Mouse (Mus musculus) gastrocnemius, postnatal 10 days (tissue): ENCODE results near the gene P3h2. TPM values are rescaled to one million over a fixed set of nuclear protein-coding genes. Genes with fewer than 3 reads are reported as not detected.

Experiments used
- DNase-seq: peaks from one replicate; pipeline ENCODE4 v3.0.0; 2021; ENCODE audit warnings: mixed read lengths
- long read RNA-seq, 2 experiments: library from polyadenylated mRNA; stranded (forward); transcript quantifications; one replicate each; pipeline ENCODE4 v2.0.0; 2021
- total RNA-seq, 2 experiments: library from RNA; stranded (reverse); gene quantifications; 2 replicates each; pipeline ENCODE4 v1.2.3; 2021

P3h2 gene
- total RNA-seq, result 1 to 10 TPM; 5.9 to 7.3 TPM
- long read RNA-seq, experiment 1, transcript P3h2-201 (15 exons, 3,283 nt), result major isoform, 6 of 9 reads
- long read RNA-seq, experiment 1, partial matches to known transcripts, result 2 of 9 reads
- long read RNA-seq, experiment 1, other reads (novel, unspliced or antisense), result 1 of 9 reads
- long read RNA-seq, experiment 2, transcript P3h2-201 (15 exons, 3,283 nt), result major isoform, 6 of 7 reads
- long read RNA-seq, experiment 2, partial matches to known transcripts, result 1 of 7 reads
- long read RNA-seq, experiment 2, other reads (novel, unspliced or antisense), result 0 of 7 reads

DNA sequence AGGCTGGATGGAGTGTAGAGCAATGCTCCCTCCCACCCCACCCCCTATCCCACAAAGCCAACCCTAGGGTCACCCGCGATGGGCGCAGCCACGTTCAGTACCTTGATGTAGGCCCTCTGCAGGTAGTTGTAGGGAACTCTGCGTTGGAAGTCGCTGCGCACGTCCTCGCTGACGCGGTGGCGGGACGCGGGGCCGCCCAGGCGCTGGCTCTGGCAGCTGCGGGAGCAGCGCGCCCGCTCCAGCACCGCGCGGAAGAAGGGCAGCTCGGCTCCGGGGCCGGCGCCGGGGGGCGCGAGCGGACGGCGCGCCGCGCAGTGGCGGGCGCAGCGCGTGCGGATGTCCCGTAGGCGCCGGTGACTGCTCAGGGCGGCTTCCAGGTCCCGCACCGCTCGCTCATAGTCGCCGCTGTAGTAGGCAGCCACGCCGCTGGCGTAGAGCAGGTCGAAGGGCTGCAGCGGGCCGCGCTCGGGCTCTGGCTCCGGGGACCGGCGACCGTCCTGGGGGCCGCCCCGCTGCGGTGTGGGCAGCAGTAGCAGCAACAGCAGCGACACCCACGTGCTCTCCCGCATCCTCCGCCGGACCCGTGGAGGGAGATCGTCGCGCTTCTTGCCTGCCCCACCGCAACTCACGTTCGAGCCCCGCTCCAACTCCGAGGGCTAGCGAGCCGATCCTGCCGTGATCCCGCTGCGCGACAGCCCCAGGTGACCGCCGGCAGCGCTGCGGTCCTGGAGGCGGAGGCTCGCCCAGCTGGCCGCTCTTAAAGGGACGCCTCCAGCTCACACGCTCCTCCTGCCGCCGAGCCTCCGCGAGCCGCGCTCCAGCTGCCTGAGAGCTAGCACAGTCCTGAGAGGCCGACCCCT lies at the start of gene P3h2:
P3h2 (minus strand) TSS at position 670 of the 860 bp plus-strand sequence.
- DNase-seq, result peak; percentile 72

DNA sequence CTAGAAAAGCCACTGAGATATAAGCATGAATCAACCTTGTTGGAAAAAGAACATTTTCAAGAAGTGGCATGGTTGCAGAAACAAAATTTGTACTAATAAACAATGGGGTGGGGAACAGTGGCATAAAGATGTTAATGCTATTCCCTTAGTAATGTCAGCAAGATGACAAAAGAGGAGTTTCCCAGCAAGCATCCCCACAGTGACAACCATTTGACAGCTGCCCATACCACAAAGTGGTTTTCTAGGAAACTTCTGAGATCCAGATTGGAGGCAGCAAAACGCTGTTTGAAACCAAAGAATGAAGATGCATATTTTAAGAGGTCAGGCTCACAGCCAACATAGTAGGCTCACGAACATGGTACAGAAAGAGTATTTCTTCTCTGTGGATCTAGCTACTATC lies 46.7 kb upstream of the P3h2 start:
- DNase-seq, result no peak

DNA sequence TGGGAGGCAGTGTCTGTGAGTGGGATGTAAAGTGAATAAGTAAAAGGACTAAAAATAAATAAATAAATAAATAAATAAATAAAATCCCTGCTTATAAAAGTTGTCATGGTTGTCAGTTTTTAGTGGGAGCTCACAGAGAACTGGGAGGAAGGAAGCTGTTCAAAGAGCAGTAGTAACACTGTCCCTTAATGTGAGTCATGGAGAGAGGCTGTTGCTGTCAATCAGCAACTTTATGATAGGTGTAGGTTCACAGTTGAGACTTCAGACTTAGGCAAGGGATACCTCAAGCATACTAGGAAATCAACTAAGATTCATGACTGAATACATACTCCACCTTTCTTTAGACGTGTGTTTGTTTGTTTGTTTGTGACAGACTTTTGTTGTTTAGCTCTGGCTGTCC lies 45.4 kb upstream of the P3h2 start:
- DNase-seq, result no peak

DNA sequence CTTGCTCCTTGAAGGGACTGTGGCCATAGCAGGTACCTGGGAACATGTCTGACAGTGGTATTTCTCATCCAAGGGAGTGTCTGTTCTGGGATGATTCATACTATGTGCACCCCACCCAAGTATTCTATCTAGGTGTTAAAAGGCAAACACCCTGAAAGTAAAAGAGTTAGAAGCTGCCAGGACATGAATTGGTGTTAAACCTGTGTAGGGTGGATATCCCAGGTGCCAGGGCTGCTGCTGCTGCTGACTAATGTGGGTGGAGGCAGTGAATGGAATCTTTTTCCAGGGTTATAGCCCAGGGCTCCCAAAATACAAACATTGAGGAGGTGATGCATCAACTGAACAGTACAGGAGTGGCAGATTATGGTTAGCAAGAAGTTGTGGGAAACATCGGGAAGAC lies 41.3 kb upstream of the P3h2 start:
- DNase-seq, result no peak

DNA sequence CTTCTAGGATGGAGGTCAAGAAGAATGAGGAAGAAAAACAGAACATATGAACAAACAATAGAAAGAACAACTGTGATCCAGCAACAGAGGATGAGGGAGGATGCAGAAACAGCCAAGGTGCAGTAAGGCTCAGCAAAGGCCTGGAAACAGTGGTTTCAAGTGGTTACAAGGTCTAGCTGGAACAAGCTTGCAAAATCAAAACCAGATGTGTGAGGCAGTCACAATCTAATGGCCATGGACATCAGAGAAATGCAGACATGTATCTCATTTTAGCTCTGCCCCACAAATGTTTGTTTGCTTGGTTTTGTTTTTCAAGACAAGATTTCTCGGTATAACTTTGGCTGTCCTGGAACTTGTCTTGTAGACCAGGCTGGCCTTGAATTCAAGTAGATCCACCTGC lies 25.5 kb upstream of the P3h2 start:
- no peak for DNase-seq

DNA sequence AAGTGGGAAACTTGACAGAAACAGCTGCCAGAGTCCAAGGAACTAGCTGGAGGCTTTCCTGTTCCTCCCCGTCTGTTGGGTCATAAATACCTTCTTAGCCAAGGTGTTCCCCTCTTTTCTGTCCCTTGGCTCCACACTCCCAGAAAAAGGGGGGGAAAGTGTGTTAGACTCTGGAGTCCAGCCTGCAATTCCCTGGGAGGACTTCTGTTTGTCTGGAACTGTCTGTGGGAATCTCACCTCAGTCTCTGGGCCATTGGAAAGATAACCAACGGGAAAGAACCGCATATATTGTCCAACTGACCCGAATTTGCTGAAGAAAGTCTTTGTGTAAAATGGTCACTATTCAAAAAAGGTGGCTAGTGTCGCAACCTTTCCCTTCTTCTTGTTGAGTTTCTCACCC lies 1.0 kb upstream of the P3h2 start:
- DNase-seq, result no peak

DNA sequence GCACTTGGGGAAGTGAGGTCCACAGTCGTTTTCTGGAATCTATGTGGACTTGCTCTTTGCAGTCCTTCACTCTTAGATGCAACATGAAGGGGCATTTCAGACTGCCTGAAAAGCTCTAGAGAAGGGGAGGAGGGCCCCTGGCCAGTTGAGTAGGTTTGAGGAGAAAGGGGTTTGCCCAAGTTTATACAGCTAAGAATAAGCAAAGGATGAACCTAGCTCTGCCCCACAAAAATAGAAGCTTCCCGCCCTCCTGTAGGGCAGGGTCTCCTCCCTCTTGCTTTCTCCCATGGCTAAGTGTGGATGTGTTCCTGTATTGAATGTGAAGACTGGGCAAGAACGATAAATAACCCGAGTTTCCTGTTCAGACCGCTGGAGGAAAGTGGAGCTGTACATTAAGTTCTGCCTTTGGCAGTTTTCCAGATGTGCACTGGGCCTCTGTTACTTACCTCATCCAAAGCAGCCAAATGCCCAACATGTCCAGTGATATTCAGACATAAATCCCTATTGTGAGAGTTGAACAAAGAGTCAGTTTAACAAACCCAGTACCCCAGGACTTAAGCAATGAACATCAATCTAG lies 545 bp upstream of the P3h2 start:
- DNase-seq, result no peak

DNA sequence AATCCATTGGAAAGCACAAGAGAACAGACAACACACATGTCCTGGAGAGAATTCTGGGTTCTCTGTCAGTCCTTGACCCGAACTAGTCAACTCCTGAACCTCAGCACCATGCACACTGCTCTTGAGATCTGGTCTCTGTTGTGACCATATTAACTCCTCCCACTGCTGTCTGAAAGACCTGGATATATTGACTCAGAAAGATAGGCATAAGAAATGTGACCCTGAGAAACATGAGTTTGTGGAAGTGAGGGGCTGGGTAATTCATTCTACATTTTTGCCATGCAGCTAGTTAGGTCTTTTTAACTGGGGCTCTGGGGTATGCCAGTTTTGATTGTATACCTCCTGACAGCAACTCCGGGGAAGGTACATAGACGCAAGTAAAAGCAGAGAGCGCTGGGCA lies 1.3 kb downstream of the P3h2 start:
- DNase-seq, result no peak

DNA sequence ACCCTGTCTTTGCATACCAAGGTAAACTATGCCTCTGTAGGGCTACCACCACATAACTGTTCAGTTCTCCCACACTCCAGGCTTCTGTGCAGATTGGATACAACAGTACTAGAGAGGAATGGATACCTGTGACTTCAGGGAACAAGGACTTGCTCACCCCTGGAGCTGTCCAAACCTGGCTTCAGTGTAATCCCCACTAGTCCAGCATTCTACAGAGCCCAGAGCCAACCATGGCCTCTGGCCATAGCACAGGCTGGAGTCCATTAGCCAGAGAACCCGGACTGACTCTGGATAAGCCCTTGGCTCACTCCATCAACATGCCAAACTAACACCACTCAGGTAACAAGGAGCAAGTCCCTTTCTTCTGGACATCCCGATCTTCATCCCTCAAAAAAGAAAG lies 2.7 kb downstream of the P3h2 start:
- DNase-seq, result no peak

DNA sequence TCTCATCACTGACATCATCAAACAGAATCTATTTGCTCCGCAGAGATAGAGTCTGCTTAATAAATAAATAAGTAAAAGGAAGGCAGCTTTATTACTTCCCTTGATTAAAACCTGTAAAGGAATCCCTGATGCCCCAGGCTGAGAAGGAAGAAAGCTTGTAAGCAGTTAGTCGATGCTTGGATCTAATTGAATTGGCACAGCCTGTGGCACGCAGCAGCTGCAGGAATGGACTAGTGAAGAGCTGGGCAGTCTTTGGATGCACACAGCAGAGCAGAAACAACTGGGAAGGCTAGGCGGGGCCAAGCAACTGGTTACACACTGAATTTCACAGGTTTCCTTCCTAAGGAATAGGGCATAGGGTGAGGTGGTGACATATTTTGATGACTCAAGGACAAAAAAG lies 5.4 kb downstream of the P3h2 start:
- no peak for DNase-seq

DNA sequence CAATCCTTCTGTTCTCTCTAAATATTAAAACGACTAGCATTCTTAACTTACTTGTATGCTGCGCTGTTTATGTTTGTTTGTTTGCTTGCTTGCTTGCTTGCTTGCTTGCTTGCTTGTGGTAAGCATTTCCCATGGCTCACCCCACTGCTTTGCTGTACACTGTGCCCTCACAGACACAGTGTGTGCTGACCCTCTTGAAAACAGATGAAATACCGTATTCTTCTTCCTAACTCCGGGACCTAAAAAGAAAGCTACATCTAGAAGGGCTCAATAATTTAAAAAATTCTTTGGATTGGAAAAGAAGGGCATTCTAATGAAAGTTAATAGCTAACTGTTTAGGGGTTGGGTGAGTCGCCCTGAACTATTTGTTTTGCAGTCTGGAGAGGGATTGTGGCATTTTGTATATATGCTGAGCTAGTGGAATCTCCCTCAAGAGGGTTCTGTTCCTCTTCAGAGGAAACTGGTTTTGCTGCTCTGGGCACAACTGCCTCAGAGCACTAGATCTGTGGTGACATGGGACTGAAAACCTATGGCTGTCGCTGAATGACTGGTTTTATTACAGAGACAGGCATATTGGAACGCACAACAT lies 9.8 kb downstream of the P3h2 start:
- no peak for DNase-seq

DNA sequence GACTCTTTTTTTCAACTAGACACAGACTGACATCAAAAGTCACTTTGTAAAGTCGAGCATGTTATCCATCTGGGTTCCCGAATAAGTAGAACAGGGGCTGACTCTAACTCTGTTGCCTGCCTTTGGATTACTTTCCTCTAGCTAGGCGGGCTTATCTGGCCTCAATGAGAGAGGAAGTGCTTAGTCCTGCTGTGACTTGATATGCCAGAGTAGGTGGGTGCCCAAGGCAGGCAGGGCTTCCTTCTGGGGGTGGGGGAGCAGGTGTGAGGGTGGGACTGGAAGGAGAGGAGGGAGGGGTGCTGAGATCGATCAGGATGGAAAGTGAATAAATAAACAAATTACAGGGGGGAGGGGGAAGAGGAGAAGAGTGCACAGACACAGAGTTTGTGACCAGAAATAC lies 11.7 kb downstream of the P3h2 start:
- DNase-seq, result no peak

DNA sequence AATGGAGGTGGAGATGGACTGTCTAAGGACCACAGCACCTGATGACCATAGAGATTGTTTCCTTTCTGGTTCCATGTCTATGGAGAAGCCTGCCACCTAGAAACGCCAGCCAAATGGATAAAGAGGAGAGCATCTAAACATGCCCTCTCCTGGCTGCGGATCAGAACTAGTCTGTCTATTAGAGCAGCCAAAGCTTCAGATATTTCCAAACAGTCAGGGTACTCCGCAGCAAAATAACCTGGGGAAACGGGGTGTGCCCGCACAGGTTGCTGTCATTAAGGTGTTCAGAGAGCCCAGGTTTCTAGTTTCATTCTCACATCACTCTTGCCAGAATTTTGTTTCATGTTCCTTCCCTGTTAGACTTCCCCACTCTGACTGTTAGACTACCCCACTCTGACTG lies 16.6 kb downstream of the P3h2 start:
- DNase-seq, result no peak

DNA sequence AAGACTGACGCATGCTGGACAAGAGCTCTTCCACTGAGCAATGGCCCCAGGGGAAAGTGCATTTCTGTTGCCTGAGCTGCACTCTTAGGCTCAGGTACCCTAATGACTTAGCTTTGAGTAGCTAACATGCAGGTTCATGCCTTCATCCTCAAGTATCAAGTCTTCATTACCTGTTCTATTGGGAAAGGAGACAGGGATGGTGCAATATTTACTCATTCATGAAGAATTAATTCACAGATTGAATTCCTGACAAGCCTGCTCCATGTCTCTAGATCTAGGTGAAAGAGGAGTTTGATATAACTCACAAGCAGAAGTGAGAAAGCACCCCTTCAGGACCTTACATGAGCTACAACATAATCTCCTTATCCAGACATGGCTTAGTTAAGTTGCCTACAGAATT lies 17.3 kb downstream of the P3h2 start:
- DNase-seq, result no peak

DNA sequence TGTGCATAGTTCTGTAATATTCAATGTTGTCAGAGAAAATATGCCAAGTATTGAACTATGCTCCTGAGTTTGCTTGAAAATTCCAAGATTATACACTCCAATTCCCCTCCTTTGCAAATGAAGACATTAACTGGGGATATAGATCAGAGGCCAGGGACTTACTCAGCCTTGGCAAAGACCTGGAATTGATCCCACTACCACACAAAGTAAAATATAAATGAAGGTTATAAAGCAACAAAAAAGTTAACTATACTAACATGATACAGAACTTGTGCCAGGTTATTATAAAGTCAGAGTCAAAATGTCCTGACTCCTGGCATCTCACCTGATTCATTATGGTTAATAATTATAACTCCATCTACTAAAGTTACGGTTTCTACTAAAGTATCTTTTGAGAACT lies 18.6 kb downstream of the P3h2 start:
- no peak for DNase-seq

DNA sequence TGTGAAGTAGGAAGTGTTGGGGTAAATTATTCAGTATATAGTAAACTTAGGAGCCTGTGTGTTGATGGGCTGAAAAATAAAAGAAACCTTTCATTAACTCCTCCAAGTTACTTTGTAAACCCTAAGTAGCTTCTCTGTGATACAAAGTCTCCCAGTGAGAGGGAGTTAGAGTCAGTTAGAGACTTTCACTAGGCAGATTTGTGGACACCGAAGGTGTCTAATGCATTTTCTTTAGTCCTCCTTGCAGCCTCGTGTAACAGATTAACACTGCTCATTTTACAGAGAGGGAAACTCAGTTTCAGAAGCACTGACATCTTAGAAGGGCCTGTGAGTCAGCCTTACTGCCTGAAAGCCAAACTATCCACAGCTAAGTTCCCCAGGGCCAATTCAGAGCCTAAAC lies 20.4 kb downstream of the P3h2 start:
- no peak for DNase-seq

DNA sequence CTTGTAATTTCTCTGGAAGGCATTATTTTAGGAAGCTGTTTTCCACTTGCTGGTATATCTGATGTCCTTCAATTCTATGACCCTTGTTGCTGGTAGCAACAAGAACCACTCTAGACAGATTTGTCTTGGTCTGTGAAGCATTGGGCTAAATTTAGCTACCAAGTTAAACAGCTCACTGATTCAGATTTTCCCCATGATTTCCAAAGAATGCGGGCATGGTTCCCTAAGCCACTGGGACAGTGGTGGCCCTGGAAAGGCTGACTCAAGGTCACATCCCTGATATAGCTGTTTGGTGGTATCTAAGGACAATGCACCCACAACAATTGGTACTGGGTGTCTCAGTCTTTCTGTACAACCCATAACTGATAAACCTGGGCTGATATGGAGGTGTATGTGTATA lies 22.8 kb downstream of the P3h2 start:
- no peak for DNase-seq

DNA sequence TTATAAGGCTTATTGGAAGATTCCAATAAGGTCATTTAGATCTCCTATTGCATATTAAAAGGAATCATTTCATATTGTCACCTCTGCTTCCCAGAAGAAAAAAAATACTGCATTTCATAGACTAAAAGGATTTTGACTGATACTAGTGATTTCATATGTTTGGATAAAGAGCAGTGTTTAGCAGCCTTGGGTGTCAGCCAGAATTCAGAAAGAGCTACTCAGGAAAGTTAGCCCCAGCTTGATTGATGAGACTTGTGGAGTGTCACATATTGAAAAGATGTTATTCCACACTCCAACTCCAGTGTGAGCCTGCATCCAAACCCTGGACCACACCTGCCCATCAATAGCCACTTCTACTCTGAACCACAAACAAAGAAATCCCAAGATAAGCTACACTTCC lies 23.2 kb downstream of the P3h2 start:
- DNase-seq, result no peak

DNA sequence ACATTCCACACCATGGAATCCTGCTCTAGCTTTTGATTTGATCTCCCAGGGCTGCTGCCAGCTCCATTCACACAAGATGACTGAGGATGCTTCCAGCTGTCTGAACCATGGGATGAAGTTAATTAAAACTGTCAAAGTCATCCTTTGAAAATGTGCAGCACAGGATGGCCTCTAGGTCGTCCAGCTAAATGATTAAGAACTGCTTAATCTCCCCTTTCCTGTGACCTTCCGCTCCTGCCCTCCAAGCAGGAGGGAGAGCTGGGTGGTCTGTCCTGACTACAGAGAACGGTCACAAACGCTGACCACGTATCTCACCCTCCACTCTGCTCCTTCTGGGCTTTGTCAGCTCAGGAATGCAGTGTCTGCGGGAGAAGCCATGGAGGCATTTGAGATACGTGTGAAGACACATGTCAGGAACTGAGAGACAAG lies 26.6 kb downstream of the P3h2 start:
- no peak for DNase-seq

DNA sequence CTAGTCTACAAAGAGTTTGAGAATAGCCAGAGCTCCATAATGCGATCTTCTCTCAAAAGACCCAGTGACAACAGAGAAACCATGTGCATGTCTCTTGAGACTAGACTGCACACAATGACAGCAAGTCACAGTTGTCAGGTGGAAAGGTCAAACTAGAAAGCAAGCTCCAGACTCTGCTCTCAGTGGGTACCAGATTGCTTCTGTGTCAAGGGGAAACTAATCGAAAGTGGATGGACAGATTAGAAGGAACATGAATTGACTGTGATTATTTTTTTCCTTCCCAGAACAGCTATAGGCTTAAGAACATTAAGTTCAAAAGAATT lies 27.5 kb downstream of the P3h2 start:
- DNase-seq, result no peak

DNA sequence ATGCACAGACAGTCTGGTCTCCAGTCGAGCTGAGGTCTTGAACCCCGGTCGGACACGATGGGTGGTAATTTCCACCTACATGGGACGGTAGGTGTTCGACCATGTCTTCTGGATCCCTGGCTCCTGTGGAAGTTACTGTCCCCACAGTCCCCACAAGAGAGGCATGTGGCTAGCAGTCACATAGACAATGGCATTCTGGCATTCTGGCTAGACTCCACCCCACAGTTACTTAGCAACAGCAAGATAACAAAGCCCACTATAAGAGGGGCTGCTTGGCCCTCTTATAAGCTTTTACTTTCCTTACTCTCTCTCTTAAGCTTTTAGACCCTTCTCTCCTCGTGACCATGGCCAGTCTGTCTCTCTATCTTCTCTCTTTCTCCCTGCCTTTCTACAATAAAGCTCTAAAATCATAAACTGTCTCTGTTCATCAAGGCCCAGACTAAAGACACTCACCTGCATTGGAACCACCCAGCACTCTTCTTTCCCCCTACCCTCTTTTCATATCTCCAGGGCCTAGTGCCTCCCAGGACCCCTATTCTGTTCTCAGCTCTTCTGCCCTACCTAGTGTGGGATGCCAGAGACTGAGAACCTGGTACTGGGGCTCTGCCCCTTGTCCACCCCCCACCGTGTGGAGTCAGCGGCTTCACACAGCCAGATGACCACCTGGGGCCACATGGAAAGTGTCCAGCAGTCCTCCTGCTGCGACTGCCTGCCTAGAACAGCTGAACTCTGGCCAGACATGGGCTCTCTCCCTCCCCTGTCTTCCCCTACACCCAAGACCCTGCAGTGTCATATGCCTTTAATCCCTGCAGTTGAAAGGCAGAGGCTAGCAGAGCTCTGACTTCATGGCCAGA lies 28.1 kb downstream of the P3h2 start:
- DNase-seq, result no peak

DNA sequence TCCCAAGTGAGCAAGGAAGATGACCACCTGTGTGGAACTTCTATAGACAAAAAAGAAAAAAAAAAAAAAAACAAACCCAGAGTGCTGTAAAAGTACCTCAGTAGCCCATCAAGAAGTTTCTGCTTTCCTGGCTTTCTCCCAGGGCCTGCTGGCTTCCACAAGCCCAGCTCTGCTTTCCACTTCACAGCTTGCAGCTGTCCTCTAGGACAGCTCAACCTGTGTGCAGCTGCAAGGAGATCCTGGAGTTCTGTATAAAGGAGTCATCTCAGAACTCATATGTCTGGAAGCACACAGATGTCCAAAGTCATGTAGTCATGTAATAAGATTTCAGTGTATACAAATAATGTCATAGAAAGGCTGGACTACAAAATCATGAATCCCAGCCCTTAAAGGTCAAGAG lies 30.5 kb downstream of the P3h2 start:
- peak; percentile 16 for DNase-seq
